Mouse (Mus musculus) spleen, postnatal 14 days (tissue): Measurements from ENCODE around the gene Urad.

Experiments used
- DNase-seq, 2 experiments: peaks; one replicate each; pipeline ENCODE4 v3.0.0; 2021 to 2022; ENCODE audit warnings: low spot score in 2 of 2

Gene Urad

DNA sequence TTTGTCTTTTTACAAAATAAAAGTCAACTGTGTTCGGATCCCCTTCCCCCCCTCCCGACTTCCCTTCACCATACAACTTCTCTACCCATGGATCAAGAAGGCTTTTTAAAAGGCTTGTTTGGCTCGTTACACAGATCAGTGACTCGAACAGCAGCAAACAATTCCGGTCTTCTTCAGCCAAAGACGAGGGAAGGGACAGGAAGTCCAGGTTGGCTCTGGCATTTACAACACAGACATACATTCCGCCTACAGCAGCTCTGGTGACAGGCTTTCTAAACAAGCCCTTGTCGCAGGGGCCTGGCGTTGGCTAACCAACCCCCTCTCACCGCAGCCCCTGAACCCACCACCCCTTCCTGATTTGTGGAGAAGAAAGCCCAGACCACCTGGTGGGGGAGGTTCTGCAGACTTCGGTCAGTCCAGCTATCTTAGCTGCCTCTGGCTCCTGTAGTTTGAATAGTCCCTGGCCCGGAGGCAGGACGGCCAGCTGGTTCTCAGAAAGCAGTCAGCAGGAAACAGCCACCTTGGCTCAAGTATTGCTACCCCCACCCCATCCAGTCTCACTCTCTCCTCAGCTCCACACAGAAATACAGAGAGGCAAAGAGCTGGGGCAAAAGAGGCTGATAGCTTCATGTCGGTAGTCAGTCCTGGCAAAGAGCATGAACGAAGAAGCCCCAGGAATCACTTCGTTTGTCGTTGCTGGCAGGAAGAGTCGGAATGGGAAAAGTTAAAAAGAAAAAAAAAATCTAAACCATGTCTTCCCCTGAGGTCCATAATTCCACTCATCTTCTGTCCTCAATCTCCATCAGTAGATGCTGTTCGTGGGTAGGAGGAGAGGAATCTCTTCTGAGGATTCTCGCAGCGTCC lies 21.1 kb downstream of the Urad start:
- DNase-seq: no peak

DNA sequence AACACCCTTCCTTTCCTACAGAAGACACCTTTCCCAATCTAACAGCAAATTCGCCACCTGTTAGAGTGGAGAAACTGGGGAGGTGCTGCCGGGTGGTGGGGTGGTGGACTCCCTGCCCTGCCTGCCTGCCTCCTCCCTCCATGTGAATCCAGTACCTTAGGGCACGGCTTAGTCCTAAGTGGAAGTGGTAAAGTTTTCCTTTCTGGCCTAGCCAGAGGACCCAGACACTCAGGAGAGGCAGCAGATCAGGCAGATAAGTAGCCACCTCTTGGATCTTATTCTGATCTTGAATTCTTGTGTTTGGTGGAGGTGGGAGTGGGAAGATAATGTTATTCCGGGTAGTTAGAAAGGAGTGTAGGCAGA lies 22.3 kb downstream of the Urad start:
- no peak for DNase-seq

DNA sequence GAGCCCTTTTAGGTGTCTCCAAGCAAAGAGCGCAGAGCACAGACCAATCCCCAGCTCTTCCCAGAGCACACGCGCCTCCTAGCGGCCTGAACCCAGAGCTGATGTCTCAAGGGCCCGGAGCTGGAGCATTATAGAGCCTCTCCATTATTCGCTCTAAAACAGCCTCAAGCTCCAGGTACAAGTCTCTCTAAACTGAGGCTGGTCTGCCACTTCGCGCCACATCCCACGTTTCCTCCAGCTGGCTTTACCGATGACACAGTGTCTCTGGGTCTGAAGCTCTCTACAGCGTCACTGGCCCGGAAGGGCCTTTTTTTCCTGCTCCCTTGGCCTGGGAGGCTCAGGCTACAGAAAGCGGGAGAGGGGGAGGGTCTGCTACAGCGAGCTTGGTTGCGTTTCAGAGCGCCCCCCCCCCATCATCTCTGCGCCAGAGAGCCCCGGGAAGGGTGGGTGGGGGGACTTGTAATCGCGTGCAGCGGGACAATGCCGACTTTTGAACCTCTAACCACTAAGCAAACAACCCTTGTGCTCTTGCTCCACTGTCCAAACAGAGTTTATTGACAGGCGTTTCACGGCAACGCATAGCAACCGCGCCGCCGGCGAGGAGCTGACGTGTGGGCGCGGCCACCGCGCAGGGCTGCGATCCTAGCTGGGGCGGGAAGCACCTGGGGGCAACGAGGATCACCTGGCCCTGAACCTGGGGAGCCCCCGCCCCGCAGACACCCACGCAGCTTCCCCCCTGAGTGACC lies 22.8 kb downstream of the Urad start:
- DNase-seq: no peak

DNA sequence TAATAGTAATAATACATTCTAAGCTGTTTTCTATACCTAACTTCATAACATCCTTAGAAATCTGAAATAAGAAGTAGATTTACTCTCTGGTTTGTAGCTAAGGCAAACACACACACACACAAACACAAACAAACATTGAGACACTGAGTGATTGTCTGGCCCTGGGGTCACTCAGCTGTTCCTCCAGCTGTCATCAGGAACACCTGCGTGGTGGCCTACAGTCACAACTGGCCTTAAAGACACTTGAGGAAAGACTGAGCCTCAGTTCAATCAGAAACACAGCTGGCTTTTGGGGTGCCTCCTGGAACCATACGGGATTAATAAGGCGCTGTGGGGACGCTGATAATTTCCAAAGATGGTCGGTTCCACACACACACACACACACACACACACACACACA lies 25.0 kb downstream of the Urad start:
- no peak for DNase-seq

DNA sequence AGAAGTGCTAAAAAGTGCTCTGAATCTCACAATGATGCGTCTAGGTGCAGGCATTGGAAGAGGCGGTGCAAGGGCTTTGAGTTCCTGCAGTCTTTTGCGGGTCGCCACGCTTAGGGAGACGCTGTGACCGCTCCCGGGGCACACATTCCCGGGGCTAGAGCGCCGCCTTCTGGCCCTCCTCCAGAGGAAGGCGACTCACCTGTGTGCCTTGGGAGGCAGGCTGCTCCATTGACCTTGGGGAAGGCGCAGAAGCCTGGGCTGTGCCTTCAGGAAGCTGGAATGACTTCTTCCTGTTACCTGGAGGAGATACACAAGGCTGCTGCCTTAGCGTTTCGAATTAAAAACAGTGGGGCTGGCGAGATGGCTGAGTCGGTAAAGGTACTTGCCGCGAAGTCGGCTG lies 28.1 kb downstream of the Urad start:
- no peak for DNase-seq

DNA sequence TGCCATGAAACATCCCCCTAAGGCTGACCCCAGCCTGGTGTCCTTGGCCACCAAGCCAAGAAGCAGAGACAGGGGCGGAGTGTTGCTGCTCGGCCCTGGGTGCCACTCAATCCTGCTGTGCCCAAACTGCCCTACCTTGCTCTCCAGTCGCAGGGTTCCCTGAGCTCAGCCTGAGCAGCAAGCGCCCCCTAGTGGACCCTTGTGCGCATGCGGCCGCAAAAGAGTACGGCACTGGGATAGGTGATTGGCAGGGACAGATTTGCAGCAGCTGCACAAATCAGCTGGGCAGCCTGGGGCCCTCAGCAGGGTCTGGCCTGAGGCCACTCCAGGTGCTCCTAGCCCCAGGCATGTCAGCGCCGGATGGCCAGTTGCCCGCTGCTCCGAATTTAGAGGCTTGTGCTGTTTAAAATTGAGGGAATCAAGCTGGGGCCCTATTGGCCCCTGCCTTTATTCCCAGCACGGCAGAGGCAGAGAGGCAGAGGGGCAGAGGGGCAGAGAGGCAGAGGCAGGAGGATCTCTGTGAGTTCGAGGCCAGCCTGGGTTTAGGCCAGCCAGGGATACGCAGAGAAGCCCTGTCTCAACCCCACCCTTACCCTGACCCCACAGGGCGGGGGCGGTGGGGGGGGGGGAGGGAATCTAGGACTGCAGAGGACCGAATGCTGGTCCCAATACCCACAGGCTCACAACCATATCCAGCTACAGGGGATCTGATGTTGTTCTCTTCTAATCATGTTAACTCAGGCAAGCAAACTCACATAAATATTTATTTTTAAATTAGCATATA lies 28.9 kb downstream of the Urad start:
- DNase-seq: peak in 1 of 2 experiments; percentile 41

DNA sequence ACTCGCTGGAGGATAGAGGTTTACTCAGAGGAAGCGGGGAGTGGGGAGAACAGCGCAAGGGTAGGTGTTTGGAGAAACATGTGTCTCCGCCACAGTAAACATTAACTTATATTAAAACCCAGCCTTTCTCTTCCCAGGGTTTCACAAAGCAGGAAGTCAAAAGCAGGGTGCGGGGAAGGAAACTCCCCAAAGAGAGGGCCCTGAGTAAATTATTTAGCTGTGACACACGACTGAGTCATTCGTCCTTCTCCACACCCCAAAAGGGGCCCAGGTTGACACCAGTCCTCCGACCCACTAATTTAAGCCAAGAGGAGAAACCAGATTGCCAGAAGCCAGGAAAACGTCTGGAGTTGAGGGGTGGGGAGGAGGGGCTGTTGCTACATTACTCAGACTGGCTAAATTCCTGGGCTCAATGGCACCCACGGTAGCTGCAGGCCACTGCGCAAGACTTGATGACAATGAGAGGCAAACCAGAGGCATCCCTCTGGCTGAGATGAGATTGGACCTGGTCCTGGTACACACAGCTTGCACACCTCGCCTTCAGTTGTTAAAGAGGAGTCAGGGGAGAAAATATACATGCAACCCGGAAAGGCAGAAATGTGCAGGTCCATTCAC lies 29.6 kb downstream of the Urad start:
- DNase-seq: no peak

DNA sequence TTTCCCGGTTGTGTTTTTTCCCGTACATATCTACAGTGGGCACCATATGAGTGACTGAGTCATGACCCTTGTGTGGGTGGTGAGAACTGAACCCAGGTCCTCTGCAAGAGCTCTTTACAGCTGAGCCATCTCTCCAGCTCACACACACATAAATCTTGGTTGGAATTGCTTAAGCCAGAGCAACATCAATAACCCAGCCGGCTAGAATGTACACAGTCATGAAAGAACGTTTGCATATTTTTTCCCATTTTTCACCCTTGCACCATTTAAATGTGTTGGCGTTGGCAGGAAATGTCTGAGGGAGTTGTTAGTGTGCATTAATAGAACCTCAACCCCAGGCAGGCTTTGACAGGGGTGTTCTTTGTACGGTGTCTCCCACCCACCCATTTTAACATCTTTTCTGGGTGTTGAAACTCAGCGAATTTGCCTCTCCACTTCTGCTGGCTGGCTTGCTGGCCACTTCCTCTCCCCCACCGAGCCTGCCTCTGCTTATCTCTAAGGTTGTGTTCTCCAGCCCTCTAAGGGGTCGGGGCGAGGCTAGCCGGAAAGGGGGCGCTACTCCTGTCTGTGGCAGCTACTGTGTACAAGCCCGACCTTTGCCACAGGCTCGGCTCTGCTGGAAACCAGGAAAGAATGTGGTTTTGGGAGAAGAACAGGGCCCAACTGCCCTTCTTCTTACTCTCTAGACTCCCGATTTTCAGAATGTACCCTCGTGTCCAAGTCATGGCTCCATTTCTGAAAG lies 30.3 kb downstream of the Urad start:
- DNase-seq: no peak

DNA sequence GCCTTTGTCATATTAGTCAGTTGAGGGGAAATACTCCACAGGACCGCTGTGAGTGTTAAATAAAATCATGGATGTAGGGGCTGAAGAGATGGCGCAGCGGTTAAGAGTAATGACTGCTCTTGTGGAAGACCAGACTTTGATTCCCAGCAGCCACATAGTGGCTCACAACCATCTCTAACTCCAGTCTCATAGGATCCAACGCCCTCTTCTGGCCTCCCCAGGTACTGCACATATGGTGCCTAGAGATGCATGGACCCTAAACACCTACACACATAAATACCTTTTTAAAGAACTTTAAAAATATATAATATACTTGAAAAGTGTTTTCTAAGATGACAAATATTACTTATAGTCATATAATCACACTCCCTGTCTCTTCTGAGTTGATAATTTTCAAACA lies 37.9 kb downstream of the Urad start:
- no peak for DNase-seq

DNA sequence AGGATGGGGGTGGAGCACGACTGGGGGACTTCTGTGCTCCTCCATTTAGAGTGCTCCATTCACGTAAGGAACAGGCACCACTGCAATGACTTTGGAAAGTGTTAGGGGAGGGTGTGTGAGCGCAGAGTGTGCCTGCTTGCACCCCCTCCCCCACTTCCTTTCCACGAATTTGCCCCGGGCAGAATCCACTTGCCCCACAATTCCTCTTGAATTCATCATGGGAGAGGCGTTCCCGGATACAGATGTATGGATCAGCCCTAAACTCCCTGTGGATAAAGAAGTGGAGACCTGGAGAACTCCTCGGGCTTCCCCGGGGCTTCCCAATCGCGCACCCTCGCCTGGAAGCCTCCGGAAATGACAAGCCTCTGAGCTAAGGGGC lies 44.7 kb downstream of the Urad start:
- no peak for DNase-seq

DNA sequence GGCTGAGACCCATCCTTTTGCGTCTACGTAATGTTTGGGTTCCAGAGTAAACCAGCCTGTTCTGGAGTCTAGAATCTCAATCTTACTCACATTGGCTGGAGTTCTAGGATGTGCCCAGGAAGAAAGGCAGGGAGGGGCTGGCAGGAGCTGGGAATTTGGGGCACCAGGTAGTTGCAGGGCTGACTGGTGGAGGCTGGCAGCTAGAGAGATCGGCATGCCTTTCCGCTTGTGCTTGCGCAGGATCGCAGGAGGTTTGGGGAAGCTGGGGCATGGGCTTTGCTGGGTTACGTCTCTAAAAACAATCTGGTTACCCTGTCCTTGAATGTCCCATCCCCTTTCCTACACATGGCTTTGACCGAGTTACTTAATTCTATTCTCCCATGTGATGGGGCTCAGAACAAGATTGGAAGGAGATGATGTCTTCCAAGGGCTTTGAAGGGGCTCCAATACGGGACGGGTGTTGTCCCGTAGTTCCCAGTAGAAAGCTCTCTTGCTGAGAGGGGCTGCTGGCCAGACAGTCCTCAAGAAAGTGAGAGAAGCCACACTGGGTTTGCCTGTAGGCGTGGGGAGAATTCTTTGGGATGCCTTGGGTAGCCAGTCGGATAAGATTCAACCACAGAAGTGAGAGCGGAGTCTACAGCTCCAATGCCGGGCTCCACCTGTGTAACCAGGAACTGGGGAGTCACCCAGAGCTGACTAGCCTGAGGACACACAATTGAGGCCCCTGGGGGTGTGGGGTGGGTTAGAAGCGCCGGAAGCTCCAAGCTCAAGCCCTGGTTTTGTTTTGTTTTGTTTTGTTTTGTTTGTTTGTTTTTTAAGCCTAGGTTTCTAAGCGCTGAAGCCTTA lies 45.3 kb downstream of the Urad start:
- no peak for DNase-seq

DNA sequence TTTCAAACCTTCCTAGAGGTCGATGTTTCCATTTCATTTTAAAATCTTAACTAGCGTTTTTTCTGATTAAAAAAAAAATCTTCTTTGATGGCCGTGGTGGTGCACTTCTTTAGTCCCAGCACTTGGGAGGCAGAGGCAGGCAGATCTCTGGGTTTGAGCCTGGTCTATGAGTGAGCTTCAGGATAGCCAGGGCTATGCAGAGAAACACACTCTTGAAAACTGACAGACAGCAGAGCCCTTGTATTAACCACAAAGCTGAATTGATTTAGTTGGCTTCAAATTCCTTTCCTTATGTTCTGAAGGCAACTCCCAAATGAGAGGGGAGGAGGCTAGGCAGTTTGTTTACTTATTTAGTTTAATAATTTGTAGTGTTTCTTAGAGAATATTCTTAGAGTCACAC lies 46.5 kb downstream of the Urad start:
- DNase-seq: no peak

DNA sequence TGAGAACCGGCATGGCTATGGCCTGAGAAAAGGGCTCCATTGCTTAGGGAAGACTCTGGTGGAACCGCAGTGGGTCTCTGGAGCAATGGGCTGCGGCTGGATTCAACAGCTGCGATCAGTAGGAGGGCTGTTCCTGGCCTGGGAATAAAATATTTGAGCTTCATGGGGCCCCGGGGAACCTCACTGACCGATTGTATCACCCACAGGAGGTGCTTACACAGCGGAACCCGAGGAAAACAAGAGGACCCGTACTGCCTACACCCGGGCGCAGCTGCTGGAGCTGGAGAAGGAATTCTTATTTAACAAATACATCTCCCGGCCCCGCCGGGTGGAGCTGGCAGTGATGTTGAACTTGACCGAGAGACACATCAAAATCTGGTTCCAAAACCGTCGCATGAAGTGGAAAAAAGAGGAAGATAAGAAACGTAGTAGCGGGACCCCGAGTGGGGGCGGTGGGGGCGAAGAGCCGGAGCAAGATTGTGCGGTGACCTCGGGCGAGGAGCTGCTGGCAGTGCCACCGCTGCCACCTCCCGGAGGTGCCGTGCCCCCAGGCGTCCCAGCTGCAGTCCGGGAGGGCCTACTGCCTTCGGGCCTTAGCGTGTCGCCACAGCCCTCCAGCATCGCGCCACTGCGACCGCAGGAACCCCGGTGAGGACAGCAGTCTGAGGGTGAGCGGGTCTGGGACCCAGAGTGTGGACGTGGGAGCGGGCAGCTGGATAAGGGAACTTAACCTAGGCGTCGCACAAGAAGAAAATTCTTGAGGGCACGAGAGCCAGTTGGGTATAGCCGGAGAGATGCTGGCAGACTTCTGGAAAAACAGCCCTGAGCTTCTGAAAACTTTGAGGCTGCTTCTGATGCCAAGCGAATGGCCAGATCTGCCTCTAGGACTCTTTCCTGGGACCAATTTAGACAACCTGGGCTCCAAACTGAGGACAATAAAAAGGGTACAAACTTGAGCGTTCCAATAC lies 47.8 kb downstream of the Urad start:
- no peak for DNase-seq

DNA sequence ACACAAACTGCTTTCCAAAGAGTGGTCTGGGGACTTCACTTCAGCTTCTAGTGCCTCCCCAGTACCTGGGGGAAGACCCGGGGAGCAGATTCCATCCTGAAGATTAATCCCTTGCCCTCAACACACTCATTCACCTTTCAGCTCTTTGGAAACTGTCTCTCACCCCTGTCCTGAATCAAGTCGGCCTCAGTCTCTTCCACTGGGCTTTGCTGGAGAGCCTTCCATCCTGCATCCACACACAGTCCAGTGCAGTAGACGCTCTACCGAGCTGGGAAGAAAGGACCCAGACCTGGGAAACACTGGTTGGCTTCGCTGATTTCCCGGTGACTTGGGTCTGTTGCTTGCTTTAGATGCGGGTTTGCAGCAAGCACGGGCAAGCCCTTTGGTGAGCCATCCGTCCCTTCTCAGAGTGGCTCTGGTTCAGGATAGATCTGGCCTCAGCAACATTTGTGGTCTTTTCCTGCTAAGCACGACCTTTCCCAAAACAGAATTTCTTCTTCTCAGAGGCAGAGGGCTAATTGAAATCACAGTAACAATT lies 49.4 kb downstream of the Urad start:
- no peak for DNase-seq

DNA sequence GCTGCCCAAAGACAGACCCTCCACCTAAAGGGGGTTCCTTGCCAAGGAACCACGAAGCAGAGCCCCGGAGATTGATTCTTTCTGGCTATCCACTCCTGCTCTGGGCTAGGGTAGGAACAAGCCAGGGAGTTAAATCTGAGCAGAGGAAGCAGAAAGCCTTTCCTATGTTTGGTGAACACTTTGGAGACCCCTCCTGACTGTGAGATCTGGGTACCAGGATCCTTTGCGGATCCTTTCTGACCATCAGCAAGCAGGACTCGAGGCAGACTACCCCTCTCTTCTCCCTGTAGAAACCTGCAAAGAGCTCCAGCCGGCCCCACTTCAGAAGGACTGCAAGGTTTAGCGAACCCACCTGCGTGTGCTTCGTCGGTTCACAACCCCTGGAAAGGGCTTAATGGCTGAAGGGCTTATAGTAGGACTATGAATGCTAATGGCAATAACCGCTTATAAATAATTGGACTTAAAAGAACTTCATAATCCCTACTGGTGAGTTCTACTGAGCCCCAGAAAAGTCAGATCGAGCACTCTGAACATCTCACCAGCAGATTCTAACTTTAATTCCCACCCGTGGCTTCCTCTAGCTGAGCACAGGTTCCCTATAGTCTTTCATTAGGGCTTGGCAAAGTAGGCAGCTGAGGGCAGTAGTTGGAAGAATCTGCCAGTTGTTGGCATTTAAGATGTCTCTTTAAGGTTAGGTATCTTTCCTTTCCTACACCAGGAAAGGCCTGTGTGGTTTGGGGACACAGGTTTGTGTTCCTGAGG lies 50.0 kb downstream of the Urad start:
- DNase-seq: no peak

DNA sequence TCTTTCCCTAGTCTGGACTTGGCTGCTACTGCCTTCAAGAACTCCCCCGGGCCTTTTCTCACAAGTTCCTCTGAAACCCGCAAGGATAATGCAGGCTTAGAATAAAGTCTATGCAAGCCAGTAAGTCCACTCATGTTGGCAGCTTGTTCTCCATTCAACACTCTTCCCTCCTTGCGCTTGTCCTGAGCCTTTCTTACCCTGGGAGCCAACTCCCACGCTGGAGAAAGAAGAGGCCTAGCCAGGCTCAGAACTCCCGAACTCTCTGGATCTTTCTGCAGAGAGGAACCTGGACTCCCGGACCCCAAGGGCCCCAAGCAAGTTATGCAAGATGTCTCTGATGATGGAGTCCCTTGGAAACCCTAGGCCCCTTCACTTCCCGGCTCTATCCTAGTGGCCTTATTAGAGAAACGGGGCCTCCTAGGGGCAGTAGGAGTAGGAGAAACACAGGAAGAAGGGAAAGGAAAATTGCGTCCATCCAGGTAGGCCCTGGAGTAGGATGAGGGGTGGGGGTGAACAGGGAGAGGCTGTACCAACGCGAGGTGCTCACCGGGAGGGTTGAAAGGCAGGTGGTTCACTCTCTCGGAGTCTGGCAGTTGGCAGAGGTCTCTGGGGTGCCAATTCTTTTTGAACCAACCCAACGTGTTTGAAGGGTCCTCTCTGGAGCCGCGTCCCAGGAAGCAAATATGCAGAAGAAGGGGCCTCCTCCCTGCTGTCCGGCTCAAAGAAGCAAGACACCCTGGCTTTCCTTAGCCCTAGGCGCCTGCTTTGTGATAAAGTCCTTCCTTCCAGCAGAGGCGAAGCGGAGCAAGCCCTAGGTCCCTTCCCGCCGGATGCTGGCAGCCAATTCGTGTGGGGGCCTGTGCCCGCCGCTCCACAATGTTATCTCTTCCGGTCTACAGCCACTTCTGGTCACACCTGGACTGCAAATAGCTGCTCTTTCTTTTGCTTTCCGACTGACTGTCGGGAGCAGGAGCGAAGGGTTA lies 51.3 kb downstream of the Urad start:
- no peak for DNase-seq
